Mouse (Mus musculus): Measurements from ENCODE around the gene Cd72.

DNA sequence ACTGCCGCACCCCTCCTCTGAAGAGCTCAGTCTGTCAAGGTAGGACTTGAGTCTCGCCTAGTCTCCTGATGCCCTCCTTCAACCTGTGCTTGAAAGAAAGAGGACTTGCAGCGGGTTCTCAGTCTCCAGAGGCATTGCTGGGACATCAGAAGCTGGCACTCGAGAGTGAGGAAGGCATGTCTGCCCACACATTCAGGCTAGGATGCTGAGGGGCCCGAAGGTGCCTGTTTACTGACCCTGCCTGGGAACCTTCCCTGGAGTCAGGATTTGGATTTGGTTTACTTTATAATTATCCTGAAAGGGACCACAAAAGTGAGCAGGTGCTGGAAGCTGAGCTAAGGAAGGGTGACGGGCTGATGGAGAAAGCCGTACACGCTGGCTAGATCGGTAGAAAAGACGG is 52.9 kb downstream of the Cd72 start:
- TF ChIP-seq POLR2A (IDR thresholded peaks at IDR 0.05; ENCODE audit: low read depth, low read length) (no peak), CTCF (conservative IDR thresholded peaks at IDR 0.05; ENCODE audit: insufficient read depth, insufficient read length, low read depth, low read length) (no peak)
